ENCODE assay signal across 9 mouse cellular contexts in the genomic region with DNA sequence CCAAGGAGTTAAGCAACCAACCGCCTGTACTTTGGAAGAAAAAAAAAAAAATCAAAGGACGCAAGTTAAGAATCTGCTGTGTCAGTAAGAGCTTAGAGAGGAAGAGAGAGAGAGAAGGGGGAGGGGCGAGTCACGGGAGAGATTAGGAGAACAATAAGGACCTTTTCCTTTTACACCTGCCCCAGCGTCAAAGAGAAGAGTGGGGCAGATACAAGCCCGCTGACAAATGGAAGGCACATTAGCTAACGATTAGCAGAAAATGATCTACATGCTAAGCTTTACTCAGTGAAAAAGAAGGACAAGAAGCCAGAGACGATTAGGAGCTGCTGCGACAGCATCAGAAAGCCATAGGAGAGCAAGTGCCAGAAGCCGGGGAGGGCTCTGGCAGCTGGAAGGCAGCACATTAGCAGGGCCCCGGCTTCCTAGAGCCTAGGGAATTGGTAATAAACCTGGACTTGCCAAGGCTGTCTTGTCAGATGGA.
DNase-seq lines count a peak whose midpoint lies in the region; ATAC-seq and TF ChIP-seq lines count a peak whose summit lies in the region.
"Had no signal": no experiment of that assay in that cellular context is flagged by ENCODE, and none has a peak within 500 bp of the region (broad histone marks: within the 10 kb centered on the region; RNA-seq: fewer than 3 reads in every experiment).

No protein-coding gene starts in this region.

- no peak for TF ChIP-seq CTCF in hindbrain, postnatal 0 days (IDR thresholded peaks at IDR 0.05; ENCODE audit: low read depth)

- H3K9me3 ChIP-seq in liver, embryonic 11.5 days (ENCODE audit: control insufficient read depth, low read length): no peaks in the 10 kb centered on the region
- H3K9me3 ChIP-seq in embryonic facial prominence, embryonic 13.5 days: no peaks in the 10 kb centered on the region
- H3K9me3 ChIP-seq in hindbrain, postnatal 0 days (ENCODE audit: low read length): no peaks in the 10 kb centered on the region

- no peaks in the 10 kb centered on the region for H3K27me3 ChIP-seq in liver, embryonic 11.5 days (replicated peaks; ENCODE audit: control insufficient read depth, insufficient read depth, low read length)
- no peaks in the 10 kb centered on the region for H3K27me3 ChIP-seq in embryonic facial prominence, embryonic 13.5 days
- no peaks in the 10 kb centered on the region for H3K27me3 ChIP-seq in hindbrain, postnatal 0 days (ENCODE audit: insufficient read depth, low read length)

- no peak overlapping the region for H3K4me2 ChIP-seq in liver, embryonic 11.5 days
- peak overlapping the region; percentile 42 for H3K4me2 ChIP-seq in embryonic facial prominence, embryonic 13.5 days
- peak overlapping the region; percentile 59 for H3K4me2 ChIP-seq in hindbrain, postnatal 0 days (ENCODE audit: low read depth, low read length)

- 9% methylated on average over 11 of the region's 11 CpGs for WGBS in liver, embryonic 11.5 days
- WGBS in embryonic facial prominence, embryonic 13.5 days: 3% methylated on average over 11 of the region's 11 CpGs
- under 1% methylated on average over 11 of the region's 11 CpGs for WGBS in hindbrain, postnatal 0 days

- H3K9ac ChIP-seq in liver, embryonic 11.5 days (ENCODE audit: low read depth, low read length): no peak overlapping the region
- H3K9ac ChIP-seq in embryonic facial prominence, embryonic 13.5 days: no peak overlapping the region
- H3K9ac ChIP-seq in hindbrain, postnatal 0 days (replicated peaks; ENCODE audit: low read length): 0 out of 2 replicates have a peak overlapping the region, but pooled peaks have one; percentile 45
- H3K9ac ChIP-seq: liver, embryonic 14.5 days had no signal

- H3K27ac ChIP-seq in liver, embryonic 11.5 days (ENCODE audit: low read depth, low read length): no peak overlapping the region
- no peak overlapping the region for H3K27ac ChIP-seq in embryonic facial prominence, embryonic 13.5 days
- peak overlapping the region; percentile 45; the same call in 1 of the 2 replicates for H3K27ac ChIP-seq in hindbrain, postnatal 0 days
- H3K27ac ChIP-seq: liver, embryonic 14.5 days had no signal

- DNase-seq in liver: peak; percentile 7
- DNase-seq in liver, embryonic 11.5 days (ENCODE audit: low spot score): no peak
- DNase-seq in hindbrain, postnatal 0 days (ENCODE audit: low spot score): peak; percentile 68
- peak; percentile 56 for DNase-seq in thymus, postnatal 4 days
- DNase-seq in urinary bladder, postnatal 4 days (ENCODE audit: low spot score in 2 of 2): no peak
- no peak for DNase-seq in right cerebral cortex, postnatal 10 days (ENCODE audit: low spot score in 2 of 2)

- H3K36me3 ChIP-seq in liver, embryonic 11.5 days (ENCODE audit: control insufficient read depth, insufficient read depth, low read length): no peaks in the 10 kb centered on the region
- H3K36me3 ChIP-seq in embryonic facial prominence, embryonic 13.5 days: no peaks in the 10 kb centered on the region
- H3K36me3 ChIP-seq in hindbrain, postnatal 0 days (ENCODE audit: insufficient read depth, low read length): no peaks in the 10 kb centered on the region

- ATAC-seq in liver, embryonic 11.5 days (replicated peaks; ENCODE audit: low FRiP score): no peak
- ATAC-seq in embryonic facial prominence, embryonic 13.5 days (ENCODE audit: insufficient number of reproducible peaks, insufficient read depth, low FRiP score, low TSS enrichment, low read depth): 0 out of 2 replicates have a peak, but pooled peaks have one; percentile 67
- ATAC-seq in hindbrain, postnatal 0 days: 0 out of 2 replicates have a peak, but pooled peaks have one; percentile 33
- ATAC-seq in megakaryocyte-erythroid progenitor cell, adult 5-6 weeks (replicated peaks; ENCODE audit: low FRiP score, low TSS enrichment, poor library complexity, severe bottlenecking): peak; percentile 42; the same call in 1 of the 2 replicates

- H3K4me3 ChIP-seq in liver, embryonic 11.5 days (ENCODE audit: low read depth, low read length): no peak overlapping the region
- no peak overlapping the region for H3K4me3 ChIP-seq in embryonic facial prominence, embryonic 13.5 days
- H3K4me3 ChIP-seq in hindbrain, postnatal 0 days (ENCODE audit: low read length): peak overlapping the region; percentile 23

- H3K4me1 ChIP-seq in liver, embryonic 11.5 days (replicated peaks; ENCODE audit: control insufficient read depth, insufficient read depth, low read length): no peaks in the 10 kb centered on the region
- peaks cover 10% of the 10 kb centered on the region for H3K4me1 ChIP-seq in embryonic facial prominence, embryonic 13.5 days
- peaks cover 17% of the 10 kb centered on the region; the same call in 1 of the 2 replicates for H3K4me1 ChIP-seq in hindbrain, postnatal 0 days (ENCODE audit: insufficient read depth, low read length)

Comparison
In these comparisons a context has a peak if more than half of its experiments do, and no peak if none do; other contexts are left out.
1. DNase-seq: peak in liver (single experiment), hindbrain, postnatal 0 days (single experiment) and thymus, postnatal 4 days (single experiment); none in liver, embryonic 11.5 days (single experiment), urinary bladder, postnatal 4 days (0 of 2) and right cerebral cortex, postnatal 10 days (0 of 2).